Mouse (Mus musculus) adrenal gland, postnatal 25 days (tissue): Measurements from ENCODE around the gene Bptf. TPM values are rescaled to one million over a fixed set of nuclear protein-coding genes. Genes with fewer than 3 reads are reported as not detected.
A peak's percentile ranks its signal among the peaks of the same experiment; 100 is the strongest.
"Not testable (repeated sequence)": the region's sequence is repeated elsewhere in the genome, so short reads cannot be mapped to it uniquely, and the experiment has no call there.

Experiments
- DNase-seq: peaks from one replicate; pipeline ENCODE4 v3.0.0; 2021; ENCODE audit warnings: mixed read lengths
- long read RNA-seq: library from polyadenylated mRNA; stranded (forward); transcript quantifications from one replicate; pipeline ENCODE4 v2.0.0, GENCODE M21; 2021
- total RNA-seq: library from RNA; stranded (reverse); gene quantifications from 2 replicates; pipeline ENCODE4 v1.2.3, GENCODE M21; 2021

The Bptf gene
- 50.9 and 52.9 TPM in 2 replicates for total RNA-seq
- long read RNA-seq, partial matches to known transcripts: 4 of 15 reads
- long read RNA-seq, other reads (novel, unspliced or antisense): 10 of 15 reads

DNA sequence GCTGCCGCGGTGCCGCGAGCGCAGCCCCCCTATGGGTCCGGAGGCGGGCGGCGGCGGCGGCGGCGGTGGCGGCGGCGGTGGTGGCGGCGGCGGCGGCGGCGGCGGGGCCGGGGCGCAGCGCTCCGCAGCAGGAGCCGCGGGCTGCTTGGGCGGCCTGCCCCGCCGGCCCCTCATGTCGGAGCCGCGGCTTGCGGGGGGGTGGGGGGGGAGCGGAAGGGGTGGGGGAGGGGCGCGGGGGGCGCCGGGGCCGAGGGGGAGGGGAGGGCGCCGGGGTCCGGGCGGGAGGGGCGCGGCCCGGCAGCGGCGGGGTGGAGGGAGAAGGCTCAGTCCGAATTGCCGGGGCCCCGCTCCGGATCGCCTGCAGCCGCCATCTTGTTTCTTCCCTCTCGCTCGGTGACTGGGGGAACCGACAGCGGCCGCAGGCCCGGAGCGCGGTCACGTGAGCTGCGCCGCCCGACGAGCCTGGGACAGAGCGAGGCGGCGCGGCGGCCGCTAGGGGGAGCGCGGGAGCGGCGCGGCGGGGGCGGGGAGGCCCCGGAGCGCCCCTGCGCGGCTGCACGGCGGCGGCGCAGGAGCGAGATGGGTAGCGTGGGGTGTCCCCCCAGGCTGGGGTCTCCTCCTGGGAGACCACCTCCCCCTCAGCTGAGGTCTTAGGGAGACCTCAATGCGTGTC, at the start of gene Bptf:
Bptf (minus strand) TSS at position 379 of the 673 bp plus-strand sequence.
- peak; percentile 93 for DNase-seq

DNA sequence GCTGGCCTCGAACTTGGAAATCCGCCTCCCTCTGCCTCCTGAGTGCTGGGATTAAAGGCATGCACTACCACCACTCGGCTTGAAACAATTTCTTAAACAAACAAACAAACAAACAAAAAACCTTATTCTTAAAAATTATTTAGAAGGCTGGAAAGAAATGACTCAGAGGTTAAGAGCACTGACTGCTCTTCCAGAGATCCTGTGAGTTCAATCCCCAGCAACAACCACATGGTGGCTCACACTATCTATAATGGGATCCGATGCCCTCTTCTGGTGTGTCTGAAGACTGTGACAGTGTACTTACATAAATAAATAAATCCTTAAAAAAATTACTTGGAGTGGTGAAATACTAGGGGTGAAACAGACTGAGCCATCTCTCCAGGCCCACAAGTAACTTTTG, 29.3 kb upstream of the Bptf start:
- no peak for DNase-seq

DNA sequence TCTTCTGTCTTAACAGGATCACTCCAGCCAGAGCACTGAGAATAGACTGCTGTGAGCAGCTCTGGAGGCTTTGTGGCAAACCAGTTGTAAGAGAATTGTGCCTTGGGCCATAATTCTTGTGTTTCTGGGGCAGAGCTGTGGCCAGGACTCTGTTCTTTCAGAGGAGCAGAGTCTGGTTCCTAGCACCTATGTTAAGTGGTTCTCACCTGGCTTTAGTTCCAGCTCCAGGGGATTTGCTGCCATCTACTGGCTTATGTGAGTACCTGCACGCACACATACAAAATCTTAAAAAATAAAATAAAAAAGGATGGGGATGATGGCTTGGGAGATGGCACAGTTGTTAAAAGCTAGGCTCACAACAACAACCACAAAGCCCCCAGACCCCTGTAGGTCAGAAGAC, 27.1 kb upstream of the Bptf start:
- DNase-seq: no peak

DNA sequence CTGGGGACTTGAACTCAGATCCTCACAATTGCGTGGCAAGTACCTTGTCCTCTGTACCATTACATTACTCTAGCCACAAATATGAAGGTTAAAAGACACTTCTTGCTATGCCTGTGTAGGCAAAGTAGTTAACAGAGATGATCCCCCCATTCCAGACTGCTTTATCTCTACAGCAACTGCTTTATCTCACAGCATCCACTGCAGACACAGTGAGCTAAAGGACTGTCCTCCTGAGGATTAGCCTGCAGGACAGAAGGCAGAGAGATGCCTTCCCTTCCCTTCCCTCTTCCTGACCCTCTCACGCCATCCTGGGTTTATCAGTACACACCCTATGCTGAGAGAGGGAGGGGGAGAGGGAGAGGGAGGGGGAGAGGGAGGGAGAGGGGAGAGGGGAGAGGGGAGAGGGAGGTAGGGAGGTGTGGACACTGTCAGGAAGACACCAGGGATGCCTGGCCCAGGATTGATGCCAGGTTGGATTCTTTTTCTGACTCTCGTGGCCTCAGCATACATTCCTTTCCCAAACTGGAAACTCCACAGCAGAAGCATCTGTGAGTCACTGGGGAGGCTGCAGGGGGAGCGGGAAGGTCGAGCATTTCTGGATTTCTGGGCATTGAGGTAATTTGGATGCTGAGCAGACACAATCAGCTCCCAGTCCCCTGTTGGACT, 25.2 kb upstream of the Bptf start:
- no peak for DNase-seq

DNA sequence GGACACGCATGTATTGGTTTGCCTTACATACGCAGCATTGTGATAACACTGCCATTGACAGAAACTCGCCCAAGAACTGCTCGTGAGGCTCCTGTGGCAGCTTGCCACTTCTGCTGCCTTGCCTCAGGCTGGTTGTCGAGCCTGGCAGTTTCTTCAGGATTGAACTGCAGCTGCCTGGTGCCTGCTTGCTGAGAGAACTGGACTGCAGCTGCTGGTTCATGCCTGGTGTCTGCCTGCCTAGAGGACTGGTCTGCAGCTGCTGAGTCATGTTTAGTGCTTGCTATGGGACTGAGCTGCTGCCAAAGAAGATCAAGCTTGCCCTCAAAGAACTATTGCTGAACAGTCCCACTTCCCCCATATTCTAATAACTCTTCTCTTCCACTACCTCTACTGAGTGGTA, 23.4 kb upstream of the Bptf start:
- DNase-seq: no peak

DNA sequence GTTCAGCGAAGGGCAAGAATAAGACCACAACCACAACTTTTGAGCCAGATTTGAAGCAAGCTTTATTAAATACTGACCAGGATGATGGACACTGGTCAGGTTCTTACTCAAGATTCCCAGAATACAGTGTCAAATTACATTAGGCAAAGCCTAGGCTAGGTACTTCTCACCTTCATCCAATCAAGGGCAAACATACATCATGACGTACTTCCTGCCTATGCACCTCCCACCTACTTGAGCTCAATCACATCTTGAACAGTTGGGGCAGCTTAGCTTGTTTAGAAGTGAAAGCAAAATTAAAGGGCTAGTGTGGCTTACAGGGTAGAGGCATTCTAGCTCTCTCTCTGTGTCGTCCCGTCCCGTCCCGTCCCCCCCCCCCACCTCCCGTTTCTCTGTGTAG, 22.5 kb upstream of the Bptf start:
- no peak for DNase-seq

DNA sequence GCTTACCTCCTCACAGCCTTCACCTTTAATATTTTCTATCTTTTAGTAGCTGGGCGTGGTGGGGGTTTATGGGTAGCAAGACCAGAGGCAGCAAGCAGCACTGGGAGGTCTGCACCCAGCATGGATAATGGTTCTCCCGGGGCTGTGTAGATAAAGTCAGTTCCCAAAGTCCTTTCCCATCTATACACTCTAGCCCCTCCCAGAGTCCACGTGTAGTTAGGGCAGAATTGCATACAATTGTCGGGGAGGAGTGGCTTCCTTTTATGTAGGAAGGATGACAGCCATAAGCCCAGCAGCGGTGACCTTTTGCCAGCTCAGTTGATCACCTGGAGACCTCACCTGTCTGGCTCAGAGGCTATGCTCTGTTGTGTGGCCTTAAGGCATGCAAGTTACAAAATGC, 21.7 kb upstream of the Bptf start:
- DNase-seq: no peak

DNA sequence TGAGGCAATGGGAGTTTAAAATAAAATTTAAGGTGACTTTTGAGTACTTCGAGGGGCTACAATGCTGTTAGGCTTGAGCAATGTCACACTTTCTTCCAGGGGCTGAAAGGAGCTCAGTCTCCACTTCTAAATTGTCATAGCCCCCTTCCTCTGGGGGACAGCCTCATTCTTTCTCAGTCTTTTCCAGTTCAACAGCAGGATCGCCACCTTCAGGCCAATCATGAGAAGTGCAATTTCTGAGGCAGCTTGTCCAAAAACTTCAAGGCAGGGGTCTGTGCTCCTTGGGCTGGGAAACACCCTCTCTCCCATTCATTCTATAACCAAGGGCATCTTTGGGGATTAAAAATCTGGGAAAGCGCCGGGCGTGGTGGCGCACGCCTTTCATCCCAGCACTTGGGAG, 19.9 kb upstream of the Bptf start:
- DNase-seq: no peak

DNA sequence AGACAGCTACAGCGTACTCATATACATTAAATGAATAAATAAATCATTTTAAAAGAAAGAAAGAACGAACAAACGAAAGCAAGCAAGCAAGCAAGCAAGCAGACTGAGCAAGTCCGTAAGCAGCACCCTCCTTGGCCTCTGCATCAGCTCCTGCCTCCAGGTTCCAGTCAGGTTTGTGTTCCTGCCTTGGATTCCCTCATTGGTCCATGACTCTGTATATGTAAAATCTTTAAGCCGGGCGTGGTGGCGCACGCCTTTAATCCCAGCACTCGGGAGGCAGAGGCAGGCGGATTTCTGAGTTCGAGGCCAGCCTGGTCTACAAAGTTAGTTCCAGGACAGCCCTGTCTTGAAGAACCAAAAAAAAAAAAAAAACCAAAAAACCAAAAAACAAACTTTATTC, 12.0 kb upstream of the Bptf start:
- not testable (repeated sequence) for DNase-seq

DNA sequence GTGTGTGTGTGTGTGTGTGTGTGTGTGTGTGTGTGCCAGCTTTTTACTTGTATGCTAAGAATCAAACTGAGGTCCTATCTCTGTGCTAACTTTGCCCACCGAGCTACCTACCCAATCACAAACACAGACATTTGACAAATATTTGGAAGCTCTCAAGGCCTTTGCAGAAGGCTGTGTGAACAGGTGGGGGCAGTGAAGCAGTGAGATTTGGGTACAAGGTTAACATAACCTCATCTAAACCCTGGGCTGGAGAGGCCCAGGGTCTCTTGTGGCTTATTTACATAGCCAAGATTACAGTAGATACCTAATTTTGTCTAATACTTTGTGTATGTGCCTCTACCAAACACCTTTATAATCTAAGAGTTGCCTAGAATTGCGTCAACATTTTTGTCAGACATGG, 10.5 kb upstream of the Bptf start:
- no peak for DNase-seq

DNA sequence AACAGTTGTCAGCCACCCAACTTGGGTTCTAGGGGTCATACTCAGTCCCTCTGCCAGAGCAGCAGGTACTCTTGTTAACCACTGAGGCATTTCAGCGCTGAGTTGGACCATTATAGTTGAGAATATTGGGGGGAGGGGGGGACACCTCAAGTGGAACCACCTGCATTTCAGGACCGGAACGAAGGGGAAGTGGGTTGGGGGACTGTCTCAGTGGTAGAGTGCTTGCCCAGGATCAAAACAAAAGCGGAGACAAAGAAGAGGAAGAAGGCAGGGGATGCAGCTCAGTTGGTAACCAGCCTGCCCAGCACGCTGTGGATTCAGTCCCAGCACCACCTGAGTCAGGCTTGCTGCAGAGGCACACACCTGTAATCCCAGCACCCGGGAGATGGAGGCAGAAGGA, 8.8 kb upstream of the Bptf start:
- DNase-seq: no peak

DNA sequence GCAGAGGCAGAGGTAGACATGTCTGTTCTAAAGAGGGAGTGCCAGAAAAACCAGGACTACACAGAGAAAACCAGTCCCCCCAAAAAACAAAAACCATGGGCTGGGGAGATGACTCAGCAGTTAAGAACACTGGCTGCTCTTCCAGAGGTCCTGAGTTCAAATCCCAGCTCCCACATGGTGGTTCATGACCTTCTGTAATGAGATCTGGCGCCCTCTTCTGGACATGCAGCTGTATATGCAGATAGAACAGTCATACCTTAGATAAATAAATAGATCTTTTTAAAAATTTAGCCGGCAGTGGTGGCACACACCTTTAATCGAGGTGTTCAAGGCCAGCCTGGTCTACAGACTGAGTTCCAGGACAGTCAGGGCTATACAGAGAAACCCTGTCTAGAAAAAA, 6.7 kb upstream of the Bptf start:
- DNase-seq: peak; percentile 21

DNA sequence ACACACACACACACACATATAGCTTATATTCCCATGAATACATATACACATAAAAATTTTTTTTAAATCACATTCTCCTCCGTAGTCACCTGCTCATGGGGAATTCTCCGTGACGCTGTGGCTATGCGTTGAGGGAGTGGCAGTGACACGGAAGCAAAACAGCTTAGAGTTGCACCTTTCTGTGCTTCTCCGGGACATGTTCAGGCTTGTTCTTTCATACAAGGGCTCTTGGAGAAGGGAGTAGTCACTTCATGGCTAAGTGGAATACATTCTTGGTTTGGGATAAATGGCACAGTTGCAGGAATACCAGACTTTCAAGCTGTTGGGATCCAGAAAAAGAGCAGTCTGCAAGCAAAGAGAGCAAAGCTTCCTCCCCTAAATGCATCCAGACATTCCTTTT, 5.7 kb upstream of the Bptf start:
- no peak for DNase-seq

DNA sequence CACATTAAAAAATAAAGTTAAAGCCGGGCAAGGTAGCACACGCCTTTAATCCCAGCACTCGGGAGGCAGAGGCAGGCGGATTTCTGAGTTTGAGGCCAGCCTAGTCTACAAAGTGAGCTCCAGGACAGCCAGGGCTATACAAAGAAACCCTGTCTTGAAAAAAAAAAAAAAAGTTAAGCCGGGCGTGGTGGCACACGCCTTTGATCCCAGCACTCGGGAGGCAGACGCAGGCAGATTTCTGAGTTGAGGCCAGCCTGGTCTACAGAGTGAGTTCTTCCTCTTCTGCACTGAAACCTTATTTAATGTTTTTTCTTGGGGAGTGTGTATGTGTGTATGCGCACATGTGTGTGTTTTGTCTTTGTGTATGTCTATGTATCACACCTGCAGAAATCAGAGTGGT, 4.5 kb upstream of the Bptf start:
- not testable (repeated sequence) for DNase-seq

DNA sequence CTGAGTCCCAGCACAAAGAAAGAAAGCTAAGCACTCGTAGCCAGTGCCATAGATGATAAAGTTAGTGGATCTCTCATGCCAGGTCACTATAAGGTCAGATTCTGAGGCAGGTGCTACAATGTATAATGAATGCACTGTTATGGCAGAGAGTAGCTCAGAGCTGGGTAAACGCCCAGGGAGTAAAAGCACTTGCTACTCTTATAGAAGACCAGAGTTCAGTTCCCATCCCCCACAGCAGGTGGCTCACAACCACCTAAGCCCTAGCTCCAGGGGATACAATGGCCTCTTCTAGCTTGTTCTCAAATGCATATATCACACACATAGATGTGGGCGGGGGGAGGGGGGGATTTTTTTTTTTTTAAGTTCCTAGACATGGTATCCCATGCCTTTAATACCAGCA, 3.8 kb upstream of the Bptf start:
- no peak for DNase-seq

DNA sequence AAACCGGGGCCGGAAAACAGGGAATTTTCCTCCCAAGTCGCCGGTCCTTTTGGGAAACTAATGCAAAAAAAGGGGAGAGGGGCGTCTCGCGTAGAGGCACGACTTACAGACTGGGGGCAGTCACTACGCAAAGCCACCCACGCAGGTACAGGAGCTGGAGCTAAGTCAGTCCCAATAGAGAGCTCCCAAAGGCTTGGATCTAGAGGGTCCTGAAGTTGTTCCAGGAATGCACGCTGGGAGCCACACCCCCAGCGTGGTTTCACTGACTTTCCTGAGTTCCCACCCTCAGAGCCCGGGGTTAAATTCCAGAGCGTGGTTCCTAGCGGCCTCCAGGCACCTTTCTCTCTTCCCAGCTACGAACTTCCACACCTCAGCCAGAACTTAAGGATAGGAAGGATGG, 499 bp upstream of the Bptf start:
- DNase-seq: no peak

DNA sequence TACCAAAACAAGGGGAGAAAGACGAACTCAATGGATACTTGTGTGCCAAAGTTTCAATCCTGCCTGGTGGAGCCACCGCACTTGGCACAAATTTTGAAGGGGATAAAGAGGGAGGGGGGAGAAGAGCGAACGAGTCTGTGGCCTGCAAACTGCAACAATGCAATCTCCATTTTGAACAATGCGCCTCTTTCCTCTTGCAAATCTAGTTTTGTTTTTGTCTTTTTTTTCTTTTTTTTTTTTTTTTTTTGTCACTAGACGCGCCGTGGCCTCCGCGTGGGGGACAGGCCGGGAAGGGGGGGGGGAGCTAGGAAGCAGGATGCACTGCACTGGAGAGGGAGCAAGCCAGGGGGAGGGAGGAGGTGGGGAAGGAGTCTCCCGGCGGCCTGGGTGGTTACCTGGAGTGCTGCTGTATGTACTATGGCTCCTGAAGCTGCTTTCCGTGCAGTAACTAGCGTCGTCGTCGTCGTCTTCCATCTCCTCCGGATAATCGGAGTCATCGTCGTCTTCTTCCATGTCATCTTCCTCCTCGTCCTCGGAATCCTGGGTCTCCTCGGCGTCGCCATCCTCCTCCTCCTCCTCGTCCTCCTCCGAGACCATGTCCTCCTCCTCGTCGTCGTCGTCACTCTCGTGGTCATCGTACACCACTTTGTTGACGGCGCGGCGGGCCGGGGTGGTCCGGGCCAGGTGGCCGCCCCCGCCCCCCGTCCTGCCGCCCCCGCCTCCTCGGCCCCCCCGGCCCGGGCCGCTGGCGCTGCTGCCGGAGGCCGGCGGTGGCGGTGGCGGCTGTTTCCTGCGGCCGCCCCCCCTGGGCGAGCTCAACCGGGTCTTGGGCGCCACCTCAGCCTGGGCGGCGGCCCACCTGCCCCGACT, 813 bp downstream of the Bptf start:
- peak; percentile 65 for DNase-seq

DNA sequence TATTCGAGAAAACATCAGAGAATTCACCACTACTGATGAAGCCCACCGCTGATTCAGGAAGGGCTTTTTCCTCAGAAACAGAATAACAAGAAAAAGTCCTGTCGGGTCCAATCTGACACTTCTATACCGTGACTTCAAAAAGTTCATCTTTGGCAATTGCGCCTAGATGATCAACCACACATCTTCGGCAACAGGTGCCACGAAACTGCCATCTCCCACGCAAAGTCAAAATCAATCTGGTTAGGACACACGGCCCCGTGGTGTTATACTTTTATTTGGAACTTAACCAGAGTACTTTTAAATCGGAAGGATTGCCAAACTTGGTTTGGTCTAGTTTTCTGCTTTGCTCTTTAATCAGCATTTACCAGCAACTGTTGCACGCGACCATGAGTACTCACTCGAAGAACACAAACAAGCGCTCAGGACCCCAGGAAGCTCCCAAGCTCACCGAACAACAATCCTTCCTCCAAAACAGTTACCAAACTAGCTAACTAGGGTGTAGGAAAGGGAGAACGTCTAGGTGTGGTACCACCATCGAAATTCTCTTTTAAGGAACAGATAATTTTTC, 1.6 kb downstream of the Bptf start:
- no peak for DNase-seq

DNA sequence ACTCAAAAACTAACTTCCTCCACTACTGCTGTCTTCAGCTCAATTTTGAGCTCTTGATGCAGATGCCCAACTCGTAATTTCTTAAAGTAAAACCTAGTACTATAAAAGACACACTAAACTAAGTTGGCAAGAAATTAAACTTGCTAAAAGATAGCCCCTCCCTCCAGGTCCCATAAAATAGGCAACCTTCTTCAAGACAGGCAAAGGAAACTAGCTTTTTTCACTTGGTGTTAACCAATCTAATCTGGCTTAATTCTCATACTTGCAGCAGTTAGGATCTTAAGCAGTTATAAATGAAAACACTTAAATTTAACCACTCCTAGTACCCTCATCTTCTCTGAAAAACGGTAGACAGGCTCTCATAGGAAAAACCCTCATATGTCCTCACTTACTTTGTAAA, 2.3 kb downstream of the Bptf start:
- no peak for DNase-seq

DNA sequence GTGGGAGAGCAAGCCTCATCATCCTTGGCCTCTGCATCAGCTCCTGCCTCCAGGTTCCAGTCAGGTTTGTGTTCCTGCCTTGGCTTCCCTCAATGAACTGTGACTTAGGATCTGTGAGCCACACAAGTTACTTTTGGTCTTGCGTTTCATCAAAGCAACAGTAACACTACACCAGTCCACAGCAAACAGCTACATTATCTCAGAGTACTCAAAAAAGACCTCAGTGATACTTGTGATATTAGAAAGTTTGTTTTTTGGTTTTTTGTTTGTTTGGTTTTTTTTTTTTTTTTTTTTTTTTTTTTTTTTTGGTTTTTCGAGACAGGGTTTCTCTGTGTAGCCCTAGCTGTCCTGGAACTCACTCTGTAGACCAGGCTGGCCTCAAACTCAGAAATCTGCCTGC, 5.2 kb downstream of the Bptf start:
- DNase-seq: not testable (repeated sequence)

DNA sequence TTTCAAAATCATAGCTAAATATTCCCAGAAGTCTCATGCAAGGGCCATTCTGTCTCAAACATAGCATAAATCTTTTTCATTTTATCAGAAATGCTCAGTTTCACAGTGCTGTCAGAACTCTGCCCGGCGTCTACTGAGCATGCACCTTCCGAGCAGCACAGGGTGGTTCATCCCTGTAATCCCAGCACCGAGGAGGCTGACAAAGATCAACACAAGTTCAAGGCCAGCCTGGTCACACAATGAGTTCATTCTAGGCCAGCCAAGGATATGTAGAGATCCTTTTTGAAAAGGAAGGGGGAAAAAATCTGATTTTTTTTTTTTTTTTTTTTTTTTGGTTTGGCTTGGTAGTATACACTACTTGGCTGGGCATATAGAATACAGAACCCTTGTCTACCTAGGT, 6.9 kb downstream of the Bptf start:
- DNase-seq: peak; percentile 20

DNA sequence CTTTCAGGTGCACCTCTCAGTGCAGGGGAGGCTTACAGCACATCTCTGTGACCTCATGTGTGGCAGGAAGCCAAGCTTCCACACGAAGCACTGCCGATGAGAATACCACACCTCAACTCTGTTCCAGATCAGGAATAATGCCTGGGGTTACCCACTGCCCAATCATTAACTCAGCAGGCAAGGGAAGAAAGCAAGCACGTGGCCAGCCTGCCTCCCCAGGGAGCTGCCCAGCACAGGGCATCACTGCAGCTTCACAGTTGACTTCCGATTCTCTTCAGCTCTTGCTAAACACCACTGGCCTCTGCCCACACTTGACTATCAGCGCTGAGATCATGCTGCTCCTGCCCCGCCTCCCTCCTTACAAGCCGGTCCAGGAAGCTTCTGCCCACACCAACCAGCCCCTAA, 7.6 kb downstream of the Bptf start:
- peak; percentile 60 for DNase-seq

DNA sequence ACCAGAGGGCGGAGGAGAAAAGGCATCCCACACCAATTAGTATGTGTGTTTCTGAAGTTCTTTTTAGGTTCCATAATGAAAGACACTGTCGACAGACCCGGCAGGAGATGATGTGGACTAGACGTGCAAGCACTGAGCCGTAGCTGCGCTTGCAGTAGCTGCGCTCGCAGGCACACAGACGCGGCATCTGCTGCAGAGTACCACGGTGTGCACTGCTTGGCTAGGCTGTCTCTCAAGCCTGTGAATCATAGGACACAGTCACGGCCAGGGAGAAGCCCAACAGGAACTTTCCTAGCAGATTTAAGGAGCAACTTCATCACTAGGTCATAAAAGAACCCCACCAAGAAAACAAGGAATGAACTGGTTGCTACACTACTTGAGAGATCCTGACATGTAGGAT, 14.1 kb downstream of the Bptf start:
- DNase-seq: no peak
